Mouse (Mus musculus) small intestine, adult 2 months (tissue): Measurements from ENCODE around the gene Ric8b.

Source experiments
- CTCF ChIP-seq: fragments of 200-500 bp; IDR thresholded peaks from 2 replicates; pipeline ENCODE4 v1.5.1; 2012; ENCODE audit warnings: low read depth, mild to moderate bottlenecking, control low read depth, inconsistent platforms, low read length, moderate library complexity, mixed read lengths; ENCODE audit not compliant: insufficient replicate concordance, insufficient read length; ENCODE audit errors: extremely low read depth
- POLR2A ChIP-seq: fragments of 200-500 bp; IDR thresholded peaks from 2 replicates; pipeline ENCODE4 v1.6.1; 2012; ENCODE audit warnings: low read depth, mild to moderate bottlenecking, control low read depth, inconsistent platforms, low read length, moderate library complexity

DNA sequence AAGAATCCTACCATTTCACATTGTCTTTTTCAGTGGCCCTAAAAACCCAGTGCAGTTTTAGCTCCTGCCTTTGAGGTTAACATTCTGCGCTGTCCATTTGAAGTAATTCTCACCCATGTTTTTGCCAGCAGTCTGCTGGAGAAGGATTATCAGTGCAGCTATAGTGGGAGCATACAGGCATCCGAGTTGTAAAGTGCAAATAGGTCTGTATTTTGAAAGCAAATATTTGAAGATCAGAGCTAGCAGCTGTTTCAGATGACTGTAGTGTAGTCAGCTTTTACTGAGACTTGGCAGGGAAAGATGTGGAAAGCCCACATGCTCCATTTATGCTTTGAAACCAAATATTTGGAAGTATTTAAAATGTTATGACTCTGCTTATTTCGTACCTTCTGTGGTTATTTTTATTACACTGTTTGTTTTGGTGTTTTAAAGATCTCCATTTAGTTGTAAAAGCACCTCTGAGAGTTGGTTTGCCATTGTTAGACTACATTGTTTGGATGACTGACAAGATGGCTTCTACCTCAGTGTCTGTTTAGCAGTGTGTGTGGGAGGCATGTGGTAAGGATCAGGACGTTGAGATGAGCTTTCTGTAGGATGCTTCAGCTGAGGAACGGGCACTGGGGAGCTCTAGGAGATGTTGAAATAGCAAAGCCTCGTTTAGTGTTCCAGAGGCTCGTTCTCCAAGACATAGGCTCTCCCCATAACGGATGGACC is 31.7 kb downstream of the Ric8b start:
- TF ChIP-seq CTCF (no peak), POLR2A (no peak)
